In genomic region chr13:12196861-12197260, GRCm38 (mm10) we compare ENCODE assay signal across 14 mouse cellular contexts.
DNase-seq lines count a peak whose midpoint lies in the region; ATAC-seq and TF ChIP-seq lines count a peak whose summit lies in the region.
"Had no signal": no experiment of that assay in that cellular context is flagged by ENCODE, and none has a peak within 500 bp of the region (broad histone marks: within the 10 kb centered on the region; RNA-seq: fewer than 3 reads in every experiment).

No protein-coding gene starts in this region.

- intact Hi-C loops in left cerebral cortex, adult 2 months (cut with DNase I) = no loop called here

- ATAC-seq in heart, embryonic 15.5 days (replicated peaks; ENCODE audit: insufficient number of reproducible peaks, insufficient read depth, low FRiP score, low read depth) = no peak
- ATAC-seq: liver, embryonic 12.5 days; midbrain, embryonic 15.5 days had no signal

- H3K36me3 ChIP-seq in heart, embryonic 15.5 days = peaks cover 47% of the 10 kb centered on the region
- H3K36me3 ChIP-seq: midbrain, embryonic 15.5 days had no signal

- peak; percentile 16 to 38 for DNase-seq in cerebellum, postnatal 14 days
- DNase-seq in cerebellum, postnatal 36 days = no peak
- no peak for DNase-seq in left cerebral cortex, adult 2 months (ENCODE audit: extremely low spot score in 1 of 2, low spot score in 2 of 2)
- no peak for DNase-seq in left cerebral cortex, adult 11 months (ENCODE audit: low spot score)
- no peak for DNase-seq in natural killer cell, adult 2 months (ENCODE audit: low spot score in 2 of 2)
- DNase-seq in layer of hippocampus, postnatal 14 days (ENCODE audit: low spot score in 2 of 2) = no peak
- DNase-seq: layer of hippocampus, postnatal 36 days had no signal

- no peak for TF ChIP-seq CTCF in left cerebral cortex, adult 2 months (IDR thresholded peaks at IDR 0.05)

- no peak overlapping the region for H3K4me2 ChIP-seq in heart, embryonic 15.5 days
- H3K4me2 ChIP-seq: forebrain, embryonic 12.5 days; liver, embryonic 12.5 days; lung, embryonic 15.5 days; midbrain, embryonic 15.5 days had no signal

- H3K9ac ChIP-seq in heart, embryonic 15.5 days = no peak overlapping the region
- H3K9ac ChIP-seq: forebrain, embryonic 12.5 days; liver, embryonic 12.5 days; lung, embryonic 15.5 days; midbrain, embryonic 15.5 days had no signal

- H3K4me1 ChIP-seq in heart, embryonic 15.5 days (replicated peaks) = peaks cover 23% of the 10 kb centered on the region
- H3K4me1 ChIP-seq: forebrain, embryonic 12.5 days; hindbrain, embryonic 10.5 days; limb, embryonic 10.5 days; liver, embryonic 12.5 days; lung, embryonic 15.5 days; midbrain, embryonic 15.5 days had no signal

- 71% methylated on average over 4 of the region's 4 CpGs for WGBS in heart, embryonic 15.5 days

- H3K27me3 ChIP-seq in heart, embryonic 15.5 days = no peaks in the 10 kb centered on the region
- H3K27me3 ChIP-seq: forebrain, embryonic 12.5 days; liver, embryonic 12.5 days; lung, embryonic 15.5 days; midbrain, embryonic 15.5 days had no signal

- H3K9me3 ChIP-seq in heart, embryonic 15.5 days (replicated peaks) = no peaks in the 10 kb centered on the region
- H3K9me3 ChIP-seq: forebrain, embryonic 12.5 days; hindbrain, embryonic 10.5 days; limb, embryonic 10.5 days; liver, embryonic 12.5 days; lung, embryonic 15.5 days; midbrain, embryonic 15.5 days had no signal

- peak overlapping the region; percentile 0; the same call in 1 of the 2 replicates for H3K27ac ChIP-seq in left cerebral cortex, adult 2 months
- peak overlapping the region; percentile 95 for H3K27ac ChIP-seq in heart, embryonic 15.5 days
- H3K27ac ChIP-seq: forebrain, embryonic 12.5 days; hindbrain, embryonic 10.5 days; limb, embryonic 10.5 days; liver, embryonic 12.5 days; lung, embryonic 15.5 days; midbrain, embryonic 15.5 days had no signal

- H3K4me3 ChIP-seq in left cerebral cortex, adult 2 months = no peak overlapping the region
- H3K4me3 ChIP-seq in heart, embryonic 15.5 days = no peak overlapping the region
- H3K4me3 ChIP-seq: forebrain, embryonic 12.5 days; hindbrain, embryonic 10.5 days; limb, embryonic 10.5 days; liver, embryonic 12.5 days; lung, embryonic 15.5 days; midbrain, embryonic 15.5 days had no signal

Comparison
In these comparisons a context has a peak if more than half of its experiments do, and no peak if none do; other contexts are left out.
1. DNase-seq: peak in cerebellum, postnatal 14 days (2 of 2); none in cerebellum, postnatal 36 days (0 of 2), left cerebral cortex, adult 2 months (0 of 2), left cerebral cortex, adult 11 months (single experiment), natural killer cell, adult 2 months (0 of 2) and layer of hippocampus, postnatal 14 days (0 of 2).